Mouse (Mus musculus) hindbrain, embryonic 16.5 days (tissue): ENCODE data around the gene Fbxl4. TPM values are rescaled to one million over a fixed set of nuclear protein-coding genes. Genes with fewer than 3 reads are reported as not detected.

Experiments used
- ATAC-seq: fragments of 200-750 bp; cut with Nextera tagmentation; 2 replicates; pipeline ENCODE4 v1.8.0; 2017; ENCODE audit warnings: moderate TSS enrichment, moderate library complexity
- H3K27ac ChIP-seq: fragments of 300-500 bp; sonication (generic); 2 replicates; pipeline ENCODE4 v1.5.1; 2014; ENCODE audit warnings: low read depth, mild to moderate bottlenecking, control low read depth, low read length, moderate library complexity
- H3K27me3 ChIP-seq: fragments of 300-500 bp; sonication (generic); replicated peaks from 2 replicates; pipeline ENCODE4 v1.6.1; 2014; ENCODE audit warnings: low read length; ENCODE audit not compliant: control insufficient read depth, insufficient read depth
- H3K36me3 ChIP-seq: fragments of 300-500 bp; sonication (generic); 2 replicates; pipeline ENCODE4 v1.6.1; 2014; ENCODE audit warnings: mild to moderate bottlenecking, low read length, moderate library complexity, mixed read lengths; ENCODE audit not compliant: control insufficient read depth, insufficient read depth
- H3K4me1 ChIP-seq: fragments of 300-500 bp; sonication (generic); 2 replicates; pipeline ENCODE4 v1.6.1; 2014; ENCODE audit warnings: low read depth, low read length; ENCODE audit not compliant: control insufficient read depth, insufficient read depth
- H3K4me2 ChIP-seq: fragments of 300-500 bp; sonication (generic); 2 replicates; pipeline ENCODE4 v1.6.1; 2014; ENCODE audit warnings: mild to moderate bottlenecking, low read length, control low read depth, moderate library complexity
- H3K4me3 ChIP-seq: fragments of 300-500 bp; sonication (generic); 2 replicates; pipeline ENCODE4 v1.5.1; 2014; ENCODE audit warnings: mild to moderate bottlenecking, low read length, control low read depth, moderate library complexity
- H3K9ac ChIP-seq: fragments of 300-500 bp; sonication (generic); 2 replicates; pipeline ENCODE4 v1.6.1; 2014; ENCODE audit warnings: low read depth, mild to moderate bottlenecking, control low read depth, low read length, moderate library complexity
- H3K9me3 ChIP-seq: fragments of 300-500 bp; sonication (generic); 2 replicates; pipeline ENCODE4 v1.6.1; 2014; ENCODE audit warnings: mild to moderate bottlenecking, low read length, moderate library complexity; ENCODE audit not compliant: control insufficient read depth
- WGBS: fragments of 180-500 bp; shearing (Covaris S2); extraction: QIAGEN DNeasy Blood & Tissue Kit; methylation state at CpG from one replicate; pipeline ENCODE4 v1.1.7; 2014; 5-methylcytosine and 5-hydroxymethylcytosine counted together
- polyA plus RNA-seq: library from polyadenylated mRNA; unstranded; fragments of >200 nt; fragmentation: Nextera tagmentation; extraction: Ambion mirVana; gene quantifications from 2 replicates; pipeline ENCODE4 v1.2.1, GENCODE M21; 2015

Gene Fbxl4
- polyA plus RNA-seq, 1 experiment from 2014 or later: 19.3 TPM

DNA sequence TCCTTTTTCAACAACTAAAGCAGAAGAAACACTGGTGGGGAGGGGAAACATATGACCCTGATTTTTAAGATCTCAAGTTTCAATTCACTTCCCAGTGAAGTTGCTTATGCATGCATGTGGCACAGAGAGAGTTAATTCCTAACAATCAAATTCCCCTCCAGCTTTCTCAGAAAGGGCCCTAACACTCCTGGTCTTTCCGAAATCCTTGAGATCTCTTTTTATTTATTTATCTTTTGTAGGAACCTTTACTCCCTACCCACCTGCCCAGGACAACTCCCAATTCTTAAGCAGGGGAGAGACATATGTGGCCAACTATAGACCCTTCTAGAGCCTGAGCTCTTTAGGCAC, 123.5 kb downstream of the Fbxl4 start:
- 12% methylated on average over 1 of the region's 1 CpGs for WGBS
- Histone ChIP-seq H3K4me1 (peaks cover 23% of the 10 kb centered on the region), H3K9ac (peak overlapping the region; percentile 7; the same call in 1 of the 2 replicates)

DNA sequence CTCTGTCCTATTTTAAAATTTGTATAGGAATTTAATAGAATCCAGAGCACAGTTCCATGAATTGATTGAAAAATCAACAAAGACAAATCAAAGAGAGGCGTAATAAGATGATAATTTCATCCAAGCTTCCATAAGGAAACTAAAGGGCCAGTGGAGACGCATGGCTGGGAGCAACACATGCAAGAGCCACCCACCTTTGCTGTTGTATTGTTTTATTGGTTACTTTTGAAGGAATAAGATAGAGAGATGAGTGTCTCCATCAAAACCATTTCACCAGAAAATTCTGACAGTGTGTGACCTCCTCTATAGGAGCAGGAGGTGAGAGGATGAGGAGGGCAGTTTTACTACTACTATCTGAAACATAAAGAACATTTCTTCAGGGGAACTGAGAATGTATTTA, 124.8 kb downstream of the Fbxl4 start:
- no peaks in the 10 kb centered on the region for H3K9me3 ChIP-seq
- no peaks in the 10 kb centered on the region for H3K27me3 ChIP-seq
- H3K4me3 ChIP-seq: peak overlapping the region; percentile 5; the same call in 1 of the 2 replicates
- no peak overlapping the region for H3K9ac ChIP-seq
- H3K27ac ChIP-seq: no peak overlapping the region
- no peaks in the 10 kb centered on the region for H3K36me3 ChIP-seq
- H3K4me2 ChIP-seq: peak overlapping the region; percentile 86
- WGBS: 29% methylated on average over 2 of the region's 2 CpGs
- ATAC-seq: no peak
- H3K4me1 ChIP-seq: peaks cover 23% of the 10 kb centered on the region

More for the DNA sequence above, 123.5 kb downstream of the Fbxl4 start:
- peak overlapping the region; percentile 27 for H3K4me3 ChIP-seq
- H3K9me3 ChIP-seq: no peaks in the 10 kb centered on the region
- H3K4me2 ChIP-seq: peak overlapping the region; percentile 86
- H3K36me3 ChIP-seq: no peaks in the 10 kb centered on the region
- H3K27me3 ChIP-seq: no peaks in the 10 kb centered on the region
- ATAC-seq: no peak
- H3K27ac ChIP-seq: peak overlapping the region; percentile 39

DNA sequence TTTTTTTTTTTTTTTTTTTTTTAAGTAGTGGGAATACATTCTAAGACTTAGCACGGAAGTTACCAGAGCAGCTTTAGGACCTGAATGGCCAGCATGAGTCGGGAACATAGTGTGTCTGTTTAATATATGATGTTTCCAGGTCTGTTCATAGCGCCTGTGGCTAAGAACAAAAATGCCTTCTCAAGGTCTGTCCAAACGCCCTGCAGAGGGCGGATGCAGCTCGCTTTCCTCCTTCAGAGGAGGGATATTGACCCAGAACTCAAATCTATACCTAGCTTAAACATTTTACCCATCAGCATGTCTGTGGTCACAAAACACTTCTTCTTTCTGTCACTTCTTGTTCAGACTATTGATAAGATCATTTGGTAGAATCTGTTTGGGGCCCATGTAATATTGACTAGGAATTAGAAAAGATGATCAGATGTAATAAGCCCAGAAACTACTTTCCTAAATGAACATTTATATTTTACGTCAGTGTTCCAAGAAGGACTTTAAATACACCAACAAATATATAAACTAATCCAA, 125.5 kb downstream of the Fbxl4 start:
- WGBS: 11% methylated on average over 7 of the region's 7 CpGs
- H3K27ac ChIP-seq: no peak overlapping the region
- H3K9me3 ChIP-seq: no peaks in the 10 kb centered on the region
- peak overlapping the region; percentile 31 for H3K4me3 ChIP-seq
- no peaks in the 10 kb centered on the region for H3K27me3 ChIP-seq
- H3K36me3 ChIP-seq: no peaks in the 10 kb centered on the region
- peaks cover 22% of the 10 kb centered on the region for H3K4me1 ChIP-seq
- peak overlapping the region; percentile 86 for H3K4me2 ChIP-seq
- no peak overlapping the region for H3K9ac ChIP-seq
- no peak for ATAC-seq

DNA sequence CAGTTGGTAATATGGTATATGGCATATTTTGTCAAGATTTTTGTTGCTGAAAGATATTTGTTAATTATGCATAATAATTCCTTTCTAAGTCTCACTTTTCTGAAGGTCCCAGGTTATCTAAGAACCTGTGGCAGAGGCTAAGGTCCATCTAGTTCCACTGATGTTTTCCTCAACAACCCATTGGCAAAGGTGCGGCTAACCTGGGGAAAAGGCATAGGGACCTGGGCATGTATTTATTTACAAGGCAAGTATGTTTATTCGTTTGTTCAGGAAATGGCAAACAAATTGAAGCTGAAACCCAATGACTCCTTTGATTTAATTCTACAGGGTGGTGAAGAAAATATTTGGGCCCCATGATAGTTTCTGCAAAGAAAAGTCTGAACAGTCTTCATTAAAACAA, 126.2 kb downstream of the Fbxl4 start:
- 20% methylated on average over 2 of the region's 2 CpGs for WGBS
- ATAC-seq: no peak
- Histone ChIP-seq H3K4me2 (peak overlapping the region; percentile 42), H3K9me3 (no peaks in the 10 kb centered on the region), H3K4me3 (peak overlapping the region; percentile 5; the same call in 1 of the 2 replicates), H3K36me3 (no peaks in the 10 kb centered on the region), H3K27me3 (no peaks in the 10 kb centered on the region), H3K27ac (no peak overlapping the region), H3K9ac (no peak overlapping the region), H3K4me1 (peaks cover 20% of the 10 kb centered on the region)

Other genes with a start within 250 kb of the Fbxl4 start
- gene Pou3f2, start 130.8 kb downstream of the Fbxl4 start, polyA plus RNA-seq: 15.3 and 18.5 TPM in 2 replicates